Mouse (Mus musculus): ENCODE results near the gene Cfap43.

Cfap43 gene

GRCm38 (mm10) chr19:47812091-47812490 is 107.0 kb downstream of the Cfap43 start:
- in situ Hi-C loops (cut with MboI; ENCODE audit: low sequenced_read_pairs), result no loop called here

GRCm38 (mm10) chr19:47798583-47798982 is 120.5 kb downstream of the Cfap43 start:
- in situ Hi-C loops (cut with MboI; ENCODE audit: low sequenced_read_pairs), result no loop called here

GRCm38 (mm10) chr19:47796699-47797098 is 122.4 kb downstream of the Cfap43 start:
- in situ Hi-C loops (cut with MboI; ENCODE audit: low sequenced_read_pairs), result no loop called here

- in situ Hi-C loops (cut with MboI; ENCODE audit: low sequenced_read_pairs), result no loop called here
These were observed 123.9 kb downstream of the Cfap43 start for GRCm38 (mm10) chr19:47795009-47795728.

- in situ Hi-C loops (cut with MboI; ENCODE audit: low sequenced_read_pairs), result no loop called here
These were observed 124.8 kb downstream of the Cfap43 start for GRCm38 (mm10) chr19:47794331-47794730.

GRCm38 (mm10) chr19:47790316-47791020 is 128.6 kb downstream of the Cfap43 start:
- in situ Hi-C loops (cut with MboI; ENCODE audit: low sequenced_read_pairs), result no loop called here

- in situ Hi-C loops (cut with MboI; ENCODE audit: low sequenced_read_pairs), result no loop called here
These were observed 135.2 kb downstream of the Cfap43 start for GRCm38 (mm10) chr19:47783898-47784297.

GRCm38 (mm10) chr19:47780972-47781371 is 138.1 kb downstream of the Cfap43 start:
- in situ Hi-C loops (cut with MboI; ENCODE audit: low sequenced_read_pairs), result no loop called here

GRCm38 (mm10) chr19:47780145-47780544 is 138.9 kb downstream of the Cfap43 start:
- in situ Hi-C loops (cut with MboI; ENCODE audit: low sequenced_read_pairs), result no loop called here

- in situ Hi-C loops (cut with MboI; ENCODE audit: low sequenced_read_pairs), result no loop called here
These were observed 141.2 kb downstream of the Cfap43 start for GRCm38 (mm10) chr19:47777847-47778246.

GRCm38 (mm10) chr19:47755625-47756024 is 163.5 kb downstream of the Cfap43 start:
- in situ Hi-C loops (cut with MboI; ENCODE audit: low sequenced_read_pairs), result no loop called here

GRCm38 (mm10) chr19:47754931-47755330 is 164.2 kb downstream of the Cfap43 start:
- in situ Hi-C loops (cut with MboI; ENCODE audit: low sequenced_read_pairs), result no loop called here

GRCm38 (mm10) chr19:47753921-47754320 is 165.2 kb downstream of the Cfap43 start:
- in situ Hi-C loops (cut with MboI; ENCODE audit: low sequenced_read_pairs), result no loop called here

GRCm38 (mm10) chr19:47752456-47752855 is 166.6 kb downstream of the Cfap43 start:
- in situ Hi-C loops (cut with MboI; ENCODE audit: low sequenced_read_pairs), result no loop called here

- in situ Hi-C loops (cut with MboI; ENCODE audit: low sequenced_read_pairs), result no loop called here
These were observed 168.7 kb downstream of the Cfap43 start for GRCm38 (mm10) chr19:47750391-47750790.

- in situ Hi-C loops (cut with MboI; ENCODE audit: low sequenced_read_pairs), result no loop called here
These were observed 170.1 kb downstream of the Cfap43 start for GRCm38 (mm10) chr19:47748950-47749349.

GRCm38 (mm10) chr19:47747072-47747471 is 172.0 kb downstream of the Cfap43 start:
- in situ Hi-C loops (cut with MboI; ENCODE audit: low sequenced_read_pairs), result no loop called here

- in situ Hi-C loops (cut with MboI; ENCODE audit: low sequenced_read_pairs), result no loop called here
These were observed 187.2 kb downstream of the Cfap43 start for GRCm38 (mm10) chr19:47731931-47732330.

- in situ Hi-C loops (cut with MboI; ENCODE audit: low sequenced_read_pairs), result no loop called here
These were observed 187.8 kb downstream of the Cfap43 start, which contains the start of gene Sfr1 for GRCm38 (mm10) chr19:47731071-47731881. Sfr1 (plus strand) TSS chr19:47731682.

GRCm38 (mm10) chr19:47730691-47731070 is 188.4 kb downstream of the Cfap43 start:
- in situ Hi-C loops (cut with MboI; ENCODE audit: low sequenced_read_pairs), result no loop called here

GRCm38 (mm10) chr19:47725643-47726140 is 193.4 kb downstream of the Cfap43 start:
- in situ Hi-C loops (cut with MboI; ENCODE audit: low sequenced_read_pairs), result loop anchor here (10.0 kb wide), 1 partner anchor 51 kb away; no protein-coding TSS in a partner anchor

All from CH12F3 (cell line).